Mouse (Mus musculus) embryonic facial prominence, embryonic 11.5 days (tissue): Measurements from ENCODE around the gene Fam76a. TPM values are rescaled to one million over a fixed set of nuclear protein-coding genes. Genes with fewer than 3 reads are reported as not detected.

Experiments used
- ATAC-seq: fragments of 200-750 bp; cut with Nextera tagmentation; replicated peaks from 2 replicates; pipeline ENCODE4 v1.8.0; 2017; ENCODE audit warnings: low read depth; ENCODE audit not compliant: insufficient number of reproducible peaks, low FRiP score, low TSS enrichment
- DNase-seq: peaks from one replicate; pipeline ENCODE4 v3.0.0-alpha.2; 2015; ENCODE audit warnings: low spot score
- H3K27ac ChIP-seq: fragments of 300-500 bp; sonication (generic); replicated peaks from 2 replicates; pipeline ENCODE4 v1.5.1; 2014; ENCODE audit warnings: mild to moderate bottlenecking, low read depth, low read length, control low read depth
- H3K27me3 ChIP-seq: fragments of 300-500 bp; sonication (generic); 2 replicates; pipeline ENCODE4 v1.6.1; 2014; ENCODE audit warnings: mild to moderate bottlenecking, low read length, moderate library complexity, mixed read lengths; ENCODE audit not compliant: control insufficient read depth, insufficient read depth
- H3K36me3 ChIP-seq: fragments of 300-500 bp; sonication (generic); replicated peaks from 2 replicates; pipeline ENCODE4 v1.6.1; 2014; ENCODE audit warnings: low read depth, mild to moderate bottlenecking, low read length, moderate library complexity, mixed read lengths; ENCODE audit not compliant: control insufficient read depth, insufficient read depth
- H3K4me1 ChIP-seq: fragments of 300-500 bp; sonication (generic); 2 replicates; pipeline ENCODE4 v1.6.1; 2014; ENCODE audit warnings: low read length, mixed read lengths; ENCODE audit not compliant: control insufficient read depth, insufficient read depth
- H3K4me2 ChIP-seq: fragments of 300-500 bp; sonication (generic); 2 replicates; pipeline ENCODE4 v1.6.1; 2014; ENCODE audit warnings: low read depth, mild to moderate bottlenecking, control low read depth, low read length, moderate library complexity
- H3K4me3 ChIP-seq: fragments of 300-500 bp; sonication (generic); 2 replicates; pipeline ENCODE4 v1.5.1; 2014; ENCODE audit warnings: low read depth, low read length, control low read depth
- H3K9ac ChIP-seq: fragments of 300-500 bp; sonication (generic); replicated peaks from 2 replicates; pipeline ENCODE4 v1.6.1; 2014; ENCODE audit warnings: mild to moderate bottlenecking, control low read depth, low read length
- H3K9me3 ChIP-seq: fragments of 300-500 bp; sonication (generic); replicated peaks from 2 replicates; pipeline ENCODE4 v1.6.1; 2016; ENCODE audit warnings: mild to moderate bottlenecking, low read length, inconsistent platforms, mixed read lengths; ENCODE audit not compliant: control insufficient read depth
- WGBS: fragments of 180-500 bp; shearing (Covaris S2); extraction: QIAGEN DNeasy Blood & Tissue Kit; methylation state at CpG from one replicate; pipeline ENCODE4 v1.1.7; 2014; 5-methylcytosine and 5-hydroxymethylcytosine counted together
- polyA plus RNA-seq: library from polyadenylated mRNA; unstranded; fragments of >200 nt; fragmentation: Nextera tagmentation; extraction: Ambion mirVana; gene quantifications from 2 replicates; pipeline ENCODE4 v1.2.1, GENCODE M21; 2014

The Fam76a gene
- polyA plus RNA-seq, 1 experiment from 2014 or later, result 36.6 TPM

DNA sequence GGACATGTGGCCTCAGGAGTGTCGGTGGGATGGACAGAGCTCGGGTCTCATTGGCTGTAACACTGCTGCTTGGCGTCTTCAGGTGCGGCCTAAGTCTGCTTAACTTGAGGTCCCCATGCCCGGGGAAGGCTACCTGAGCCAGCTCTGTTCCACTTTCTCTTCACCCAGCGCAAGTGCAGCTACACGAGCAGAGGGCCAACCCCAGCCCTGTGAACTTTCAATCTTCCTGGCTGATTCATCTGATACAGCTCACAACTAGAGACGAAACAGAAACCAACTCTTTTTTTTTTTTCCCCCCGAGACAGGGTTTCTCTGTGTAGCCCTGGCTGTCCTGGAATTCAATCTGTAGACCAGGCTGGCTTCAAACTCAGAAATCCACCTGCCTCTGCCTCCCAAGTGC lies 24.2 kb downstream of the Fam76a start:
- Histone ChIP-seq H3K4me1 (no peaks in the 10 kb centered on the region), H3K27ac (no peak overlapping the region), H3K4me2 (no peak overlapping the region), H3K9me3 (no peaks in the 10 kb centered on the region), H3K36me3 (no peaks in the 10 kb centered on the region), H3K9ac (no peak overlapping the region), H3K27me3 (no peaks in the 10 kb centered on the region), H3K4me3 (no peak overlapping the region)
- ATAC-seq, result no peak
- WGBS, result 87% methylated on average over 9 of the region's 9 CpGs
- DNase-seq, result no peak

DNA sequence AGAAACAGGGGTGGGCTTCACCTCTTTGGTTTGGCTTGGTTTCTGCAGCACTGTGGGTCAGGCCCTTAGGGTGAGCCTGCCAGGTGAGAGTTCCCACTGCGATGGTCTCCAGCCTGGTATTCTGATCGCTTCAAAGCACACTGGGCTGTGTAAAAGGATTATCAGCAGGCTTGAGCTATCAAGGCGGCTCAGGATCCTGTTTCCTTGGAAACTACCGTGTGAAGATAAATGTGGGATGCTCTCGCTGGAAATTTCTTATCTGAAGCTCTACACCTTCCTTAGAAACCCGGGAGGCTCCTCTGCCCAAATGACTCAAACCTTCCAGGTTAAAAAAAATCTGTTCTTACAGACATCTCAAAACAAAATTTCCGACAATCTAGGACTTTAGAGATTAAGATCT lies 28.0 kb downstream of the Fam76a start:
- Histone ChIP-seq H3K4me1 (no peaks in the 10 kb centered on the region), H3K4me2 (no peak overlapping the region), H3K27ac (no peak overlapping the region), H3K9me3 (no peaks in the 10 kb centered on the region), H3K36me3 (no peaks in the 10 kb centered on the region), H3K4me3 (no peak overlapping the region), H3K27me3 (no peaks in the 10 kb centered on the region), H3K9ac (no peak overlapping the region)
- no peak for ATAC-seq
- 12% methylated on average over 7 of the region's 7 CpGs for WGBS
- no peak for DNase-seq

DNA sequence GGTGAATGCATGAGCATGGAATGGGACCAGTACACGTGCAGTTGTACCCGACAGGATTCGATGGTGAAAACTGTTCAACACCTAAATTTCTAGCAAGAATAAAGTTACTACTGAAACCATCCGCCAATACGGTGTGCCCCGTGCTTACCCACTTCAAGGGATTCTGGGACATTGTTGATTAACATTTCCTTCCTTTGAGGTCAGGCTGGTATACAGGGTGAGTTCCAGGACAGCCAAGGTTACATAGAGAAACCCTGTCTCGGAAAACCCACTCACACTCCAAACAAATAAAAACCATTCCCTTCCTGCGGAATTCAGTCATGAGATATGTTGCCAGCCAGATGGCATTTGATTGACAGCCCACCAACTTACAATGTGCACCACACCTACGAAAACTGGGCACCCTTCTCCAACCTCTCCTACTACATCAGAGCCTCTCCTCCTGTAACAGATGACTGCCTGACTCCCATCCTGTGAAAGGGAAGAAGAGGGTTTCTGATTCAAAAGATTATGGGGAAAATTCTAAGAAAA lies 37.4 kb downstream of the Fam76a start:
- peak overlapping the region; percentile 80 for H3K27ac ChIP-seq
- H3K4me1 ChIP-seq, result no peaks in the 10 kb centered on the region
- no peaks in the 10 kb centered on the region for H3K27me3 ChIP-seq
- no peaks in the 10 kb centered on the region for H3K9me3 ChIP-seq
- H3K4me3 ChIP-seq, result peak overlapping the region; percentile 83
- H3K4me2 ChIP-seq, result peak overlapping the region; percentile 79
- ATAC-seq (0 out of 2 replicates have a peak, but pooled peaks have one; percentile 6), DNase-seq (no peak)
- peak overlapping the region; percentile 95 for H3K9ac ChIP-seq
- H3K36me3 ChIP-seq, result no peaks in the 10 kb centered on the region
- 11% methylated on average over 9 of the region's 9 CpGs for WGBS

DNA sequence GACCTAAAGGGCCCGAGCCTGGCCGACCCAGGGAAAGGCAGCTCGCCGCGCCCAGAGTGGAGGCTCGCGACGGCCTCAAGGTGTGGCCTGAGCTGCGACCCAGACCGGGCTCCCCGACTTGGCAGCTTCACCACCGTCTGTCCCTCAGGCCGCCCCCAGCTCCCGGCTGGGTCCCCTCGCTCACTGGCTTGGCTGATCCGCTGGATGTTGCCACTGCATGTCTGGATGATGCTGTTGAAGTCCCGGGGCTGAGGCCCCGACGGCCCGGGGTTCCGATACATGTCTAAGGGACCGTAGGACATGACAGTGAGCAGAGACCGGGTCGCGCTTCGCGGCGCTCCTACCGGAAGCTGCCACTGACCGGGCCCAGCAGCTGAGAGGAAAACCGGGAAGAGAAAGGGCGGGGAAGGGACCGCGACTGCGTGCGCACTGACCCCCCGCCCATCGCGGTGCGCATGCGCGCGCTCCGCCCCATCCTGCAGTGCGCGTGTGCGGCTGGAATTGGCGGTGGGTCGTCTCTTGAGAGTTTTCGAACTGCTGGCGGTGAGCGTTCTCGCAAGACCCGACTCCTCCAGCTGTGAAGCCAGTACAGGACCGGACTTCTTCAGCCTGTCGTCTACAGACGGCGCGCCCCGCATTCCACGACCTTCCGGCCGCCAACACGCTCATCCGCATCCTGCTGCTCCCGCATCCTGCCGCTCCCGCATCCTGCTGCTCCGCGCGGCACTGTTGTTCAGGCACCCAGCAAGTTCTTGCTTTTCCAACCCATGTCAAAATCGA lies 38.1 kb downstream of the Fam76a start, which contains the start of gene Stx12:
Gene Stx12 (minus strand): TSS at position 446 of the 780 bp plus-strand sequence.
- under 1% methylated on average over 71 of the region's 72 CpGs for WGBS
- DNase-seq (peak; percentile 94), ATAC-seq (peak; percentile 87)
- H3K27me3 ChIP-seq, result no peaks in the 10 kb centered on the region
- no peaks in the 10 kb centered on the region for H3K36me3 ChIP-seq
- no peaks in the 10 kb centered on the region for H3K4me1 ChIP-seq
- no peaks in the 10 kb centered on the region for H3K9me3 ChIP-seq
- peak within 1 kb of the TSS; percentile 87 for H3K4me2 ChIP-seq
- H3K9ac ChIP-seq, result peak within 1 kb of the TSS; percentile 95
- H3K27ac ChIP-seq, result peak within 1 kb of the TSS; percentile 80
- H3K4me3 ChIP-seq, result peak within 1 kb of the TSS; percentile 83

DNA sequence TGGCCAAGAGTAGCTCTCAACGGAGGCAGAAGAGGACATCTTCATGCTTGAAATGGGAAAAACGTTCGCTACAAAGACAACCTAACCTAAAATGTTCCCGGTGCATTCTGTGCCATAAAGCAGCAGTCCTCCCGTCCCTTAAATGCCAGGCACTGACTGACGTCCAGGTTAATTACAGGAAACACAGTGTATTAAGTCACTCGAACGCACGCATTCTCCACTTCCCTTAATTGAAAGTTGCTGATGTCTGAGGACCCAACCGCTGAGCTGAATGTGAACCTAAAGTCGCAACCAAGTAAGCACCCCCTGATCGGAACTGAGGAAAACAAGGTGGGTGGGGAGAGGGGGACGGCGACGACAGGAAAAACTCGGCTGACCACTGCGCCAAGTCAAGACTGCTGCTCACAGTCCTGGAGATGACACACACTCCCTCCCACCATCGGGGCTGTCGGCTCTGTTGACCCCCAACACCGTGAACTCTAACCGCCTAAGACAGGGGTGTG lies 38.7 kb downstream of the Fam76a start:
- no peak for DNase-seq
- no peak for ATAC-seq
- WGBS, result 1% methylated on average over 21 of the region's 21 CpGs
- Histone ChIP-seq H3K36me3 (no peaks in the 10 kb centered on the region), H3K4me1 (no peaks in the 10 kb centered on the region), H3K9me3 (no peaks in the 10 kb centered on the region), H3K27me3 (no peaks in the 10 kb centered on the region), H3K4me3 (peak overlapping the region; percentile 83), H3K27ac (peak overlapping the region; percentile 58), H3K4me2 (peak overlapping the region; percentile 87), H3K9ac (peak overlapping the region; percentile 95)

DNA sequence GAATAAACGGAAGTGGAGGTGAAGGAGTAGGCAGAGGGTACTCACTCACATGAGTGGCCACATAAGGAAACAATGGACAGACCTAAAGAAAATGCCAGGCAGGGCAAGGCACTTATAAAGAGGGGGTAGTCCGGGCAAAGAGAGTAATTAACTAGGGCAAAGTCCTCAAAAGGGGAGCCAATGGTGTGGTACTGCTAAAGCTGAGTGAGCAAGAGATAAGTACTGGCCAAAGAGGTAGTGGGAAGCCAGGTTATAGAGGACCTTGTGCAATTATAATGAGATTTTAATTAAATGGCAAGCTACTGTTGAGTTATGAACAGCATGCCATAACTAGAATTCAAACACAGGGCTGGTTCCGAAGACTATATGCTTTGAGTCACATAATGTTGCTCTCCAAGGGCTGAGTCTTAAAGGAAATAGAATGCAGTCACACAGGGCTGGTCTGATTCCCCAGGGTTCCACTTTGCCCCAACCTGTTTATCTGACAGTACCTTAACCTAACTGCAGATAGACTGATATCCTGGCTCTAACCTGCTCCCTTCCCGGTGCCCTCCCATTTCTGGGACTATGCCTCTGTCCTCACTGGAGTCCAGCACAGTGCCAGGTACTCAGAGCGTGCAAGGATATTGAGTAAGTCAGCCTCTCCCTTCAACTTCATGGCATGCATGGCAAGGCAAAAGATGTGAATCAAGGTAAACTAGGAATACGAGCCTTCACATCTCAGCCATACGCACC lies 47.8 kb downstream of the Fam76a start:
- no peak for DNase-seq
- no peaks in the 10 kb centered on the region for H3K27me3 ChIP-seq

DNA sequence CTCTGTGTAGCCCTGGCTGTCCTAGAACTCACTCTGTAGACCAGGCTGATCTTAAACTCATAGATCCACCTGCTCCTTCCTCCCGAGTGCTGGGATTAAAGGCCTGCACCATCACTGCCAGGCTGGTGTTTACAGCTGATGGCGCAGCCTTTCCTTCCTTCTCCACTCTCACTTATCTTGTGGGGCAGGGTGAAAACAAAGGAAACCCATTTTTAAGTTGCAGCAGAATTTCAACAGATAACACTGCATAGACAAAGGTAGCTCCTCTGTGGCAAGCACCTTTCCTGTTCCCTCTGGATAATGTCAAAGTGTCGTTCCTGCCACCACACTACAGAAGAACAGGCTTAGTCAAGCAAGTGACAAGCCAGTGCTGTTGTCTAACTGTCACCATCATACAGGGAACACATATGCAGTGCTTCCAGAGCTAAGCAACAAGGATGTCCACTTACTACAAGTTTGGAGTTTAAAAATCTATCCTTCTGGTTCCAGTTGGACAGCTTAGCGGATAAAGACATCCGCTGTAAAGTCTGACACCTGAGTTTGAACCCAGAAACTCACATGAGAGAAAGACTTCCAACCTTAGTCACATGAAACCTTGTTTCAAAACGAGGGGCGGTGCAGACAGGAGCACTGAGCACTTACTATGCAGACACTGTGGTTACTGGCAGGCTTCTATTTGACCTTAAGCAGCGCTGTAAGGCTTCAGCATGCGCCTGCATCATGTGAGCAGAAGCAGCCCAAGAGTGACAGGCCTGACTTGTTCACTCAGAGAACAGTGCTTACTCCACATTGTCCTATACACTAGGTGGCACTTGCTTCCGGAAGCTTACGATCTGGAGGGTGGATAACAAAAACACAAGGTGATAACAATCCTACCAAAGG lies 48.6 kb downstream of the Fam76a start:
- ATAC-seq (no peak), DNase-seq (no peak)
- Histone ChIP-seq H3K27me3 (no peaks in the 10 kb centered on the region), H3K4me3 (no peak overlapping the region), H3K36me3 (no peaks in the 10 kb centered on the region; the same call in 1 of the 2 replicates), H3K4me2 (no peak overlapping the region), H3K9ac (no peak overlapping the region), H3K9me3 (no peaks in the 10 kb centered on the region), H3K27ac (no peak overlapping the region), H3K4me1 (no peaks in the 10 kb centered on the region)
- 86% methylated on average over 11 of the region's 11 CpGs for WGBS

More for the DNA sequence above, 47.8 kb downstream of the Fam76a start:
- Histone ChIP-seq H3K36me3 (no peaks in the 10 kb centered on the region; the same call in 1 of the 2 replicates), H3K9me3 (no peaks in the 10 kb centered on the region), H3K4me3 (no peak overlapping the region), H3K27ac (no peak overlapping the region), H3K9ac (no peak overlapping the region), H3K4me1 (no peaks in the 10 kb centered on the region), H3K4me2 (no peak overlapping the region)
- WGBS, result 94% methylated on average over 7 of the region's 7 CpGs
- no peak for ATAC-seq
